ENCODE assay signal across 8 mouse cellular contexts in the genomic region with DNA sequence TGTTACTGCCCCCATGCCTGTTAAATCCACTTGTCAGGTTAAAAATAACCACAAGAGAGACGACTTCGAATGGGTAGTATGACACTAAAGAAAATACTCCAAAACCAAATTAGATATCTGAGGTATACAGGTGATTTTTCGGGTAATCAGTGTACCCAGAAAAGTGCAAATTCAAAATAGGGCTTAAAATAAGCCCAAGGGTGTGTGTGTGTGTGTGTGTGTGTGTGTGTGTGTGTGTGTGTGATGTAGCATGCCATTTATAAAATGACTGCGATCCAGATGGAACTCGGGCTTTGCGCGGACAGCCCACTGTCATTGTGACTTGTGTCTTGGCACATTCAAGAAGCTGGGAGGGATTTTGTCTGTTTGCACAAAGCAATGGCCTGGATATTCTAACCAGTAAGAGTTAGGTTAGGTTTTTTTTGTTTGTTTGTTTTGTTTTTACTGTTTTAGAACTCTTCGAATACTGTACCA. TPM values are rescaled to one million over a fixed set of nuclear protein-coding genes. Genes with fewer than 3 reads are reported as not detected.
DNase-seq lines count a peak whose midpoint lies in the region; ATAC-seq lines count a peak whose summit lies in the region.

No protein-coding gene starts in this region.

- H3K9ac ChIP-seq in forebrain, embryonic 11.5 days (ENCODE audit: low read length) = peak overlapping the region; percentile 95
- H3K9ac ChIP-seq in kidney, embryonic 15.5 days = peak overlapping the region; percentile 85

- peak overlapping the region; percentile 95 for H3K4me3 ChIP-seq in forebrain, embryonic 11.5 days (ENCODE audit: low read depth, low read length)
- H3K4me3 ChIP-seq in kidney, embryonic 15.5 days (replicated peaks) = peak overlapping the region; percentile 77

- H3K4me1 ChIP-seq in forebrain, embryonic 11.5 days (replicated peaks; ENCODE audit: control insufficient read depth, insufficient read depth, low read length) = no peaks in the 10 kb centered on the region
- peaks cover 9% of the 10 kb centered on the region for H3K4me1 ChIP-seq in kidney, embryonic 15.5 days

- peak overlapping the region; percentile 88 for H3K4me2 ChIP-seq in forebrain, embryonic 11.5 days (ENCODE audit: low read depth, low read length, severe bottlenecking)
- H3K4me2 ChIP-seq in kidney, embryonic 15.5 days = peak overlapping the region; percentile 86

- DNase-seq in kidney, adult 9 months = peak; percentile 29
- no peak for DNase-seq in kidney, adult 11 months
- peak; percentile 22 for DNase-seq in NIH3T3 (ENCODE audit: low read depth)
- DNase-seq in forebrain, embryonic 11.5 days (ENCODE audit: low spot score) = no peak
- DNase-seq in lung, postnatal 36 days = peak; percentile 40
- DNase-seq in telencephalon, adult 2 months (ENCODE audit: low read depth, low spot score) = peak; percentile 58
- DNase-seq in gastrocnemius, adult 8-10 months (ENCODE audit: low spot score in 2 of 2) = no peak

- H3K9me3 ChIP-seq in forebrain, embryonic 11.5 days (ENCODE audit: control insufficient read depth, low read length) = no peaks in the 10 kb centered on the region
- no peaks in the 10 kb centered on the region for H3K9me3 ChIP-seq in kidney, embryonic 15.5 days (replicated peaks)

- no peaks in the 10 kb centered on the region for H3K36me3 ChIP-seq in forebrain, embryonic 11.5 days (ENCODE audit: control insufficient read depth, insufficient read depth, low read length)
- H3K36me3 ChIP-seq in kidney, embryonic 15.5 days = no peaks in the 10 kb centered on the region

- WGBS in forebrain, embryonic 11.5 days = 19% methylated on average over 8 of the region's 8 CpGs
- WGBS in kidney, embryonic 15.5 days = 12% methylated on average over 8 of the region's 8 CpGs

- ATAC-seq in forebrain, embryonic 11.5 days (replicated peaks; ENCODE audit: low FRiP score) = no peak
- ATAC-seq in kidney, embryonic 15.5 days (replicated peaks; ENCODE audit: low FRiP score) = no peak

- H3K27me3 ChIP-seq in forebrain, embryonic 11.5 days (ENCODE audit: control insufficient read depth, insufficient read depth, low read length) = no peaks in the 10 kb centered on the region
- H3K27me3 ChIP-seq in kidney, embryonic 15.5 days = no peaks in the 10 kb centered on the region

- H3K27ac ChIP-seq in forebrain, embryonic 11.5 days (ENCODE audit: low read depth, low read length) = peak overlapping the region; percentile 91
- peak overlapping the region; percentile 97 for H3K27ac ChIP-seq in kidney, embryonic 15.5 days

RNA-seq across cellular contexts. Expression of gene Stard7, which starts 1.1 kb away (rescaled TPM):
- 95.0 and 102 TPM in 2 replicates for polyA plus RNA-seq in forebrain, embryonic 11.5 days (2014; fragmentation: Nextera tagmentation; extraction: Ambion mirVana)
- 76.7 and 78.0 TPM in 2 replicates for polyA plus RNA-seq in kidney, embryonic 15.5 days (2015; fragmentation: Nextera tagmentation; extraction: Ambion mirVana)
- total RNA-seq in gastrocnemius, adult 8-10 months (2022) = 100 to 1,000 TPM; 108 to 119 (median 116) TPM

RNA-seq across cellular contexts. Expression of gene Tmem127, which starts 23.4 kb away (rescaled TPM):
- polyA plus RNA-seq in forebrain, embryonic 11.5 days (2014; fragmentation: Nextera tagmentation; extraction: Ambion mirVana) = 23.0 and 25.7 TPM in 2 replicates
- polyA plus RNA-seq in kidney, embryonic 15.5 days (2015; fragmentation: Nextera tagmentation; extraction: Ambion mirVana) = 29.0 and 29.3 TPM in 2 replicates
- 10 to 100 TPM; 21.1 to 27.7 (median 25.2) TPM for total RNA-seq in gastrocnemius, adult 8-10 months (2022)

RNA-seq across cellular contexts. Expression of gene Ciao1, which starts 23.5 kb away (rescaled TPM):
- polyA plus RNA-seq in forebrain, embryonic 11.5 days (2014; fragmentation: Nextera tagmentation; extraction: Ambion mirVana) = 46.3 and 55.6 TPM in 2 replicates
- 66.8 and 70.8 TPM in 2 replicates for polyA plus RNA-seq in kidney, embryonic 15.5 days (2015; fragmentation: Nextera tagmentation; extraction: Ambion mirVana)
- total RNA-seq in gastrocnemius, adult 8-10 months (2022) = 10 to 100 TPM; 48.9 to 57.8 (median 54.9) TPM

Comparison
In these comparisons a context has a peak if more than half of its experiments do, and no peak if none do; other contexts are left out.
1. DNase-seq: peak in kidney, adult 9 months (single experiment), NIH3T3 (single experiment), lung, postnatal 36 days (single experiment) and telencephalon, adult 2 months (single experiment); none in kidney, adult 11 months (single experiment), forebrain, embryonic 11.5 days (single experiment) and gastrocnemius, adult 8-10 months (0 of 2).